Mouse (Mus musculus): ENCODE measurements around the gene Ip6k3. TPM values are rescaled to one million over a fixed set of nuclear protein-coding genes. Genes with fewer than 3 reads are reported as not detected.
A peak's percentile ranks its signal among the peaks of the same experiment; 100 is the strongest.

The Ip6k3 gene
- total RNA-seq, 2 experiments from 2014 or later: 0.60 to 0.70 TPM

DNA sequence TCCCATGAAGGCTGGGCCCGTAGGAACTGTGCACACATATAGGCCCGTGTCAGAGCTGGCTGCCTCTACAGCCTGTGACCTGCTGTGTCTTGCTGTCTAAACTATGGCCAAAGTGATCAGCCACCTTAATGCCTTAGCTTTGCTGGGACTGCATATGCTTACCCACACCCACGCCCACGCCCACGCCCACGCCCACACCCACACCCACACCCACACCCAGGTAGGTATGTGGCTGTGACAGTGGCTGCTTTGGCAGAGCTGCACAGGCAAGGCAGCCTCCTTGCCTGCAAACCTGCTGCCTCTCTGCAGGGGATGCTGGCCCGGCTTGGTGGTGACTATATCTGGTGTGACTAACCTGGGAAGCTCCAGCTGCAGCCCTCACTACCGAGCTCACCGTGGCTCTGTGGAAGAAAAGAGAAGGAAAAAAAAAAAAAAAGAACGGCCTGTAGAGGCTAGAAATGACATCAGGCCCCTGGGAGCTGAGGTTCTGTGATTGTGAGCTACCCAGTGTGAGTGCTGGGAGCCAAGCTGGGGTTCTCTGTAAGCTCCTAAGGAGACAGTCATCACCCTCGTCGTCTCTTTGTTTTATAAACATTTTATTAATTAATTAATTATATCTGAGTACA is 16.2 kb upstream of the Ip6k3 start:
- no peak for DNase-seq (ENCODE audit: low spot score in 2 of 2)

DNA sequence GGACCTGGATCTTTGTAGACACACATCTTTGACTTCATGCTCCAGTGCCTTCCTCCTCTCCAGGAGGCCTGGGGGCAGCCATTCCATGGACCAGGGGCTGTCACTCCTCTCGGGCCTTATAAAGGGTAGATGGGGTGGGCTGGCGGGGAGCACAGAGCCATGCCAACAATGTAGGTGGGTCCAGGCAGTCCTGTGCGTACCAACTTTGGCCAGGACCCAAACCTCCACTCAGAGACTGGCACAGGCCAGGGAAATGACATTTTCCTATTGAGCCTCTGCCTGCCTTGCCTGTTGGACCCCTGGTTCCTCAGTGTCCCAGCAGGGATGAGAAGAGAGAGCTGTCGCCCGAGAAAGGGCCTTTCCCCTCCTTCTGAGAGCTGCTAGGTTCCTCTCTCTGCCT is 14.8 kb upstream of the Ip6k3 start:
- DNase-seq (ENCODE audit: low spot score in 2 of 2): no peak

DNA sequence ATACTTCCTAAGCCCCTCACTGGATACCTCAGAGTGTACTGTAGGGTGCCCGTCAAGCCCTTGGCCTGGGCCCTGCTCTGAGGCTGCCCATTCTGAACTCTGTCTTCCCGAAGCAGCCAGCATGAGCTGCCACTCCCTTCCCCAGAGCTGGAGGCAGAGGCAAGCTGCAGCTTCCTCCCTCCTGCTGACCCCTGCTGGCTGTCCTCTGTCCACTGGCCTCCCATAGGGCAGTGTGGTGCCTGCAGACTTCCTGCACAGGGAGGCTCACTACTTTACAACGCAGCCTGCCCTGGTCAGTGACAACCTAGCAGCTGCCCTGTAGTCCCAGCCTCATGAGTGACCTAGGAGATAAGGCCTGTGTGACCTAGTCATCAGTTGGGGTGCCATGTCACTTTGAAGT is 14.1 kb upstream of the Ip6k3 start:
- no peak for DNase-seq (ENCODE audit: low spot score in 2 of 2)

DNA sequence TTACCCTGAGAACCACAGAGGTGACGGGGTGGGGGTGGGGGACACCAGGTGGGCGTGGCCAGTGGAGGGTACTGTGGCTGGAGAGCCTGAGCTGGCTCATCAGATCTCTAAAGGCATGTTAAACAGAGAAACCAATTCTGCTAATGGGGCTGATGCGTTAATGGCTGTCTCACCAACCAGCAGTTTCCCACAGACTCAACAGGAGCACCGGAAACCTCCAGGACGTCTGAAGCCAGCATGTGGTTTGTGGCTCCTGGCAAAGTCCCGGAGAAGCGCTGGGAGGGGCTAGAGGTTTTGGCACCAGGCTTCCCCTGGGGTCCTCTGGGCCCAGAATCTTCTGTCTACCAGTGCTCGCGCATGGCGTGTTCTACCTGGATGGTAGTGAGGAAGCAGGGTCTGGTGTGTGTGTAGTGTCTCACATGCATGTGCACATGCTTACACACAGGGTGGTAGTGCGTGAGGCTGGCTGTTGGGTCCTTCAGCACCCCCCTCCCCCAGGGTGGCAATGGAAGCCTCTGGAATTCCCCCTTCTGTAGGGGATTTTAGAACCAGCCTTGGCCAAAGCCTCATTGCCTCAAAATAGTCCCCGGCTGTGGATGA is 12.2 kb upstream of the Ip6k3 start:
- DNase-seq (ENCODE audit: low spot score in 2 of 2): no peak

DNA sequence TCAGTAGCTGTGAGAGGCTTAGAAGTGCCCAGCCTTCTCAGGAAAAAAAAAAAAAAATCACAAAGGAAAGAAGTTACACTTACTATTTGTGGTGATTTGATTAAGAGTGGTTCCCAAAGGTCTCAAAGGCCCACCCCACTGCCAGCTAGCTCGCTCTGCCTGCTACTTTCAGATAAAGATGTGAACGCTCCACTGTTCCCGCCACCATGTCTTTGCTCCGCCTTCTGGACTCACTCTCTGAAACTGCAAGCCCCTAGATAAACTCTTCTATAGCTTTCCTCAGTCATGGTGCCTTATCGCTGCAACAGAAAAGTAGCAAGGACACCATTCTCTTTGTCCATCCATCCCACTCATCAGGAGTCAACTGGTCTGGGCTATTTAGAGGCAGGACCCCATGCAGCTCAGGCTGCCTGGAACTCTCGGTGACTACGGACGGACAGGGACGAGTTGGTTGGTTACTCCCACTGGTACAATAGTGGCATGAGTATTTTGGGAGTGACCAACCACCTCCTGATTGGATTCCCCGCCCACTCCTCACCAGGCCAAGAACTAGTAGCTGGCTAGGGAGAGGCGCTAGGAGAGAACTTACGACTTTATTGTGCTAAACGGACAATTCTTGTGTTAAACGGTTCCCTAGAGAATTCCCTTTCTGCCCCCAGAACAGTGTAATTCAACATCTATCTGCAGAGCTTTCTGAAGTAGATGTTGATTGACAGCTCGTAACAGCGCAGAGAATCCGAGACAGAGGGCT is 11.0 kb upstream of the Ip6k3 start:
- no peak for DNase-seq (ENCODE audit: low spot score in 2 of 2)

DNA sequence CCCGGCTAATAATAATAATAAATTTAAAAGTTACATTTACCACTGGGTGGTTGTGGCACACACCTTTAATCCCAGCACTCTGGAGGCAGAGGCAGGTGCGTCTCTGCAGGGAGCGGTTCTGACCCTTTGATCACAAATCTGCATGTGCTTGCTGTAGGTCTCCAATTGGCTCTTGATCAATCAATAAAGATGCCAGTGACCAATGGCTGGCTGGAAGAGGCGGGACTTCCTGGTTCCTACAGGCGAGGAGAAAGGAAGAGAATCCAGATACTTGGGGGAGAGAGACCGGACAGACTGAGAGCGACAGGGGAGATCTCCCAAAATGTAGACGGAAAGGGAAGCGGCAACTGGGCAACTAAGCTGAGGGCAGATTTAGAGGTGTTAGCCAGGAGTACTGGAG is 10.4 kb upstream of the Ip6k3 start:
- DNase-seq (ENCODE audit: low spot score in 2 of 2): no peak

DNA sequence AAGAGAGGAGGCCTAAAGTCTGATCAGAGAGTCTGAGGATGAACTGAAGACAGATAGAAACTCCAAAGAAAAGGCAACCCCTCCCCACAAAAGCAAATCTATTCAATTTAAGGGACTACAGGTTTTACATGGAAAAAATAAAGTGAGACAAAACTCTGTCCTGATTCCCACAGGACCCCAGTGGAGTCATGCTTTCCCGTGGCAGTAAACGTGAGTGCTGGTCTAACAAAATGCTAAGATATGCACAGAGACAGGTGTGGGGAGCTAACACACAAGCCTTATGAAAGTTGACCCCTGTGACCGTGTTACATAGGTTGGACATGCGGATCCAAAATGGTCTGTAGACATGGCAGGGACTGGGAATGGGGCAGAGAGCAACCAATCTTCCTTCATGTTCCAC is 9.2 kb upstream of the Ip6k3 start:
- no peak for DNase-seq (ENCODE audit: low spot score in 2 of 2)

DNA sequence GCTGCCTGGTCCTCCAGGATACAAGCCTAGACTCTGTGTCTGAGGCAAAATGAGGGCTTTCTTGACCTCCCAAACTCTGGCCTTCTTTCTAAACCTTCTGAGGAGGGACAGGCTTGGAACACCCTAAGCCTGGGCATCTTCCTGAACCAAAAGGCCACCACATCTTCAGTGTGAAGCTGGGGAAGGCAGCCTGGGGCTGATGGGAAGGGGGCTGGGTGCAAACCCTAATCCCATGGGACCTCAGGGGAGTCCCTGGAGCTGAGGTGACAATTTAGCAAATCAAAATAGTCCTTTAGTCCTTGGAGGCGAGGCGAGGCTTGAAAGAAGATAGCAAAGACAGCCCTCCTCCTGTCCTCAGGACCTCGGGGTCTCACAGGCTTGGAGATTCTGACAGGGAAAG is 8.7 kb upstream of the Ip6k3 start:
- no peak for DNase-seq (ENCODE audit: low spot score in 2 of 2)

DNA sequence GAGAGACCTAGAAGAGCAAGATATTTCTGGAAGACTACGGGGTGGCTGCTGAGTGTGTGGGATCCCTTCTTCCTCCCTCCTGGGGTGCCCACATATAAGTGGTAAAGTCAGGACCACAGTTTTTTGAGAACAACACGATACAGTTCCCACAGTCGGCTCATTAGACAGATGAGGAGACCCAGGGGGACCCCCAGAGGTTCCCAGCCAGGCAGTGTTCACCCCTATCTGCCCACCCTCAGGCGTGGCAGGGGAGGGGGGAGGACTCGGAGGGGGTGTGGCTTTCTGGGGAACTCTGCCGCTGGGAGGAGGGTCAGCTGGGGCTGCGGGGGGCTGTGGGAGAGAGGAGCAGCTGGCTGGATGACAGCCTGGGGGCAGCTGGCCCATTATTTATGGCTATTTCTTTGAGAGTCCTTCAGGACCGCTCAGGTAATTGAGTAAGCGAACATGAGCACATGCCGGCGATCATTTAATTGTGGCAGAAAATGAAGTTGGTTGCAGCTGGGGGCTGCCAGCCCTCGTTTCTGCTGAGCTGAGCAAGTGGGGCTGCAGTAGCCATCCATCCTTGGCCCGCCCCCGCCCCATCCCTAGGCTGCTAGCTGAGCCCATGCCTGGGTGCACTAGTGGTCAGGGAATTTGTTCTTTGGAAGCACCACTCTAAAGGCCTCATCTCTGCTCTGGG is 7.7 kb upstream of the Ip6k3 start:
- DNase-seq (ENCODE audit: low spot score in 2 of 2): no peak

DNA sequence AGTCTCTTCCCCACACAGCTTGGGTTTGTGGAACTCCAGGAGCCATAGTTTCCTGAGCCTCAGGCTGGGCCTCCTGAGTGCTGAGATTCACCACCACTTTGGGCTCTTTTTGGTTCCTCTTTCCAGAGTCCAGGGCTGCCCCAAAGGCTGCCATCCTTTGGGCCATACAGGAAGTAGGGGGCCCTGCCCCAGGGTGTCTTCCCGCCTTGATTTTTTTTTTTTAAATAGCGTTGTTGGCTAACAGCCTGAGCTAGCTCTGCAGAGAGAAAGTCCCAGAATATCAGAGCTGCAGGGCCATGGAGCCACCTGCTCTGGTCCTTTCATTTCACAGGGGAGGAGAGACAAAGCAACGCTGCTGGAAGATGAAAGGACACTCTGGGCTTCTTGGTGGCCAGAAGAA is 6.1 kb upstream of the Ip6k3 start:
- no peak for DNase-seq (ENCODE audit: low spot score in 2 of 2)

DNA sequence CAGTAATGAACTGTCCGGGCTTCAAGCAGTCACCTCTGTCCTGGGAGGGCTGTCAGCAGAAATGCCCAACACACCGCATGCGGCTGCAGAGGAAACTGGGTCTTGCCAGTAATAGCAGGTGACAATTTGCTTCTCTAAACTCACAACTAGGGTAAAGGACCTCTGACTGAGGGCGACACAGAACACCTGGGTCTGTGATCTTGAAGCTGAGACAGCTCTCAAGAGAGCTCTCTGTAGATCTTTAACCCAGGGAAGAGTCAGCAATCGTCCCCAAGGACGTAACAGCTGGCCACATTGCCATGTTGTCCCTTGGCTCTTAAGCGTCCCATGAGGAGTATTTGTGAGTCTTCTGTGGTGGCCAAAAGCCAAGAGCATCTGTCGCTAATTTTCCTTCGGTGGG is 4.9 kb upstream of the Ip6k3 start:
- DNase-seq (ENCODE audit: low spot score in 2 of 2): no peak

DNA sequence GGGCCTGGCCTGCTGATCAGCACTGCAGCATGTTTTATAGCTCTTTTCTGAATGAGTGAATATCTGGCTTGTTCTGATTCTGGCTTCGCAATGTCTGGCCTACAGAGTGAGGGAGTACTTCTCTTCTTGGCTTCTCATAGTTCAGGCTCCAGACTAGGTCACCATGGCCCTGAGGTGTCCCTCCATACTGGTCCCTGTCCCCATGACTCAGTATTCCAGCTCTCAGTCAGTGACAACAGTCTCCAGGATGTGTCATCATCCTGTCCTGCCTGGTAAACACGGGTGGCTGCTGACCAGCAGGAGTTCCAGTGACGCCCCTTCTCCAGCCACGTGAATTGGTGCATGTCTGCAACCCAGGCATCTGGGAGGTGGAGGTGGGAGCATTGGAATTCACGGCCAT is 3.5 kb upstream of the Ip6k3 start:
- DNase-seq (ENCODE audit: low spot score in 2 of 2): no peak

DNA sequence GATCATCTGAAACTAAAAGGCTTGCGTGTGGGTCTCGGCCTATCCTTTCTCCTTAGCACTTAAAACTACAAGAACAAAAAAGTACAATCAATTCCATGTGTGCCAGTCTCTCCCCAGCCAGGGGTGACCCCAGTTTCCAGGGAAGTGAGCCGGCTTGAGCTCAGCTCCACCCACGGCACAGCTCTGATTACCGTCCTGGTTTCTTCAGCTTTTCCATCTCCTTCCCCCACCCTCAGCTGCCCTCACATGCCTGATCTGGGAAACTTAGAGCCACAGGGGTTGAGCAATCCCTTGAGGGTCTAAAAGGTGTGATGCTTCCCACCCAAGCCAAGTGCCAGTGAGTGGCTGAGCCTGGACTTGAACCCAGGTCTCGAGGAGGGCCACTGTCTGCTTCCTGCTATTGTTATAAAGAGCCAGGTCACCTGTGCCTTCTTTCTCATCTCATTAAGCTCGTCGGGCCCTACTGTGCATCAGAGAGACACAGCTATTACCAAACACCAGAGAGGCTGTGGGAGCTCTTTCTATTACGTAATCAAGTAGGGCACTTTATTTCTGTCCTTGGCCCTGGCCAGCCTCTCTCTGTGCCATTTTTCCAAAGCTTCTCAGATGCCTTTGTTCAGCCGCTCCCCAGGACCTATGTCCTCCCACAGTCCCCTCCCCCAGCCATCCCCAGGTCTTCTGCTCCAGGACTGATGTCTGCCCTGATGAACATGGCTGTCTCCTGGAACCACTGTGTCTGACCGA is 2.5 kb upstream of the Ip6k3 start:
- DNase-seq (ENCODE audit: low spot score in 2 of 2): no peak

DNA sequence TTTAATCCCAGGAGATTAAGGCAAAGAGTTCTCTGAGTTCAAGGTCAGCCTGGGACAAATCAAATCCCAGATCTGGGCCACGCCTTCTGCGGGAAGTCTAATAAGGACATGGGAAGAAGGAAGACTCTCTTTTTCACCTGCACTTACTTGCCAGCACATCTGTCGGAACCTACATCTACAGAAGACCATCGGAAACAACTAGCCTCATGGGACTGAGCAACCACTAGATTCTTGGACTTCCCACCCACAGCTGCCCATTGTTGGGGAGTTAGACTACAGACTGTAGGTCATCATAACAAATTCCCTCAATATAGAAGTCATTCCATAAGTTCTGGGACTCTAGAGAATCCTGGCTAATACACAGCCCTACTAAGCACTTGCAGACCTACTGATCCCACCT is 974 bp upstream of the Ip6k3 start:
- DNase-seq (ENCODE audit: low spot score in 2 of 2): no peak

DNA sequence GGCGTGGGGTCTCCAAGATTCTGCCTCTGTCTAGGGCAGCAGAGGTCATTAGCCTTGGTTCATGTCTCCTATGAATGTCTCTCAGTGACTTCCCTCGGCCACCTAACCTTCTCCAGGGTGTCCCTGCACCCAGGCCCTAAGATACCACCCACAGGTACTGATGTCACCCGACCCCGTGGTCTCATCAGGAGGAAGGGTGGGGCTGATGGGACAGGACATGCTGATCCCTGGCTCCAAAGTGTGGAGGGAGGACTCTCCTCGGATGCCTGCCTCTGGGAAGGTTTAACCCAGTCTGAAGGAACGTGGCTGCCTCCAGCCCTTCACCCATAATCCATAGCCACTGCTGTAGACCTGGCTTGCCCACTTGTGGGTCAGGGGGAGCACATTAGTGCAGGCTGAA is 694 bp downstream of the Ip6k3 start:
- DNase-seq (ENCODE audit: low spot score in 2 of 2): no peak

DNA sequence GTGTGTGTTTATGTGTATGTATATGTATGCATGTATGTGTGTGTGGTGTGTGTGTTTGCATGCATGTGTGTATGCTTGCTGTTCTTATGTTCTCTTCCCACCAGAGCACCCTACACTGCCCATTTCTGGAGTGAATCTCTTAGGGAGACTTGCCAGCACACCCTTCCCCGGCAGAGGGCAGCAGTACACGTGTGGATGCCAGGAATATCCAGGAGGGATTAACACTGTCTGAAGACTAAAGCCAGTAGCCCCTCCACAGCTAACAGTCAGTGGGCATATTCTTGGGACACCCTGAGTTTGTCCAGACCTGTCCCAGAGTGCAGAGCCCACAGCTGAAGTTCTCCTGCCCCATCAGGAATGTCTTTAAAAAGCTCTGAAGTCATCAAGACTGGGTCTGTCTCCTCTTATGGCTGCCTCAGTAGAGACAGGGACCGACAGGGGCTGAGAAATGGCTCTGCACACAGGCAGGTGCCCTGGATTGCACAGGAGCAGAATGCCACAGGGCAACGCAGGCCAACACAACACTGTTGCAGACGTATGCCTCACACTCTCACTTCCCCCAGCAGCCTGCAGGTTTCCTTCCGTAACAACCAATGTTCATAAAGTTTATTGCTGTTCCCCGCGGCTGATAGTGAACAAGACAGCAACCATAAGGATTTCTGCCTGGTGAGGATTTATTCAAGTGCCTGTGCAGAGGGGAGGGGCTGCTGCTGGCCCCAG is 2.4 kb downstream of the Ip6k3 start:
- DNase-seq (ENCODE audit: low spot score in 2 of 2): peak; percentile 64 to 71

DNA sequence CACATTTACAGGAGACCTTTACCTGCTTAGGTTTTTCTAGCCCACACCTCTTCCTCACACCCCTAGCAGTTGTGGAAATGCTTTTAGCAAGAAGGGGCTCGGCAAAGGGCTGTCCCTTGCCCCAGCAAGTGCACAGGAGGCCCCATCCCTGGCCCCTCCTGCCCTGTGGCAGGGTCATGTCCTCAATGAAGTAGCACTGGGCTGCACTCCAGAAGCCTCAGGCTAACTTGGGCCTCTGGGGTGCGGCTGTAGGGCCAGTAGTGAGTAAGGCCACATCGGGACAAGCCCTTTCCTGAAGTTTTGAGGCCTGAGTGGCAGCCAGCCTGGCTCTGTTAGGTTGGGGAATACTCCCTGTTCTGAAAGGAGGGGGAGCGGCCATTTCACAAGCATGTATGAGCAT is 6.7 kb downstream of the Ip6k3 start:
- DNase-seq (ENCODE audit: low spot score in 2 of 2): no peak

DNA sequence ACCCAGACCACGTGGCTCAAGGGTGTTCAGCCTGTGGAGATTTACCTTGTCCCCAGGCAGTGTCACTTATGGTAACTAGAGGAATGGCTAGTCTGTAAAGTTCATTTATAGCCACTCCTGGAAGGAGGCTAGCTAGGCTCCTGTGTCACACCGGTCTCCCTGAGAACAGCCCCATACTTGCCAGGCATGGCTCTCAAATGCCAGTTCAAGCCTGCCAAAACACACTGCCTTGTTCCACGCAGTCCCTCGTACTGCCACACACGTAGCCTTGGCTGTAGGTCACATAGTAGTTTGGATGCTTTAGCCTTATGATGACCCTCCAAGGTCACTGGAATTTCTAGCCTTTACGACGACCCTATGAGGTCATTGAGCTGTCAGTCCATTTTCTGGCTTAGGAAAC is 8.4 kb downstream of the Ip6k3 start:
- no peak for DNase-seq (ENCODE audit: low spot score in 2 of 2)

DNA sequence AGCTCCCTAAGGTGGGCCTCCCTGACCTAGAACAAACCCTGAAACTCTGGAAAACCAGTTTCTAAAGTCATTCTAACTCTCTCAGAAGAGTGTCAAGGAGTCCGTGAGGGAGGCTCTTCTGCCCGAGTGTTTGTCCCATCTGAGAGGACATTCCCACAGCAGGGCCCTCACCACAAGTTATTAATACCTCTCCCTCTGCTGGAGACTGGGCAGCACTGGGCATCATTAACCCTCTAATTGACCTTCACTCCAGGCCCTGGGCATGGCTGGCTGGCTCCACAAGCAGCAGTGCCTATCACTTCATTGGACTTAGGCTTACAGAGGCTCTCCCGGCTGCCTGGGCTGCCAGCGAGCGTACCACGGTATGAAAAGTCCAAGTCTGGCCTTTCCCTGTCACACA is 9.2 kb downstream of the Ip6k3 start:
- DNase-seq (ENCODE audit: low spot score in 2 of 2): no peak

DNA sequence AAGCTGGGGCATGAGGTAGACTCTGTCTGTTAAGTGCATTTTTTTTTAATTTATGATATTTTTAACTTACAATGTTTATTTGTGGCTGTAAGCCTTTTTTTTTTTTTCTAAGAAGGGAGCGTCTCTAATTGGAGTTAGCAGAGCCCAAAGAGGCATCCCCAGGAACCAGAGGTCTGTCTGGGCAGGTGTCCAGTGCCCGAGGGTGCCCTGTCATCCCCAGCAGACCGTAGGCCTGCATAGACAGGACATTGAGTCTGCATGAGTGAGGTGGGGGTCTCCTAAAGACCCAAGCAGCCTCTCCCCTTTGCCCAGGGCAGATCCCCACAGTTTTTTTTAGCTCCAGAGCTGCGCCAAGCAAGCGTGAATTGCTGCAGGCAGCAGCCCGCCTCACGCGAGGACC is 11.8 kb downstream of the Ip6k3 start:
- DNase-seq (ENCODE audit: low spot score in 2 of 2): no peak

DNA sequence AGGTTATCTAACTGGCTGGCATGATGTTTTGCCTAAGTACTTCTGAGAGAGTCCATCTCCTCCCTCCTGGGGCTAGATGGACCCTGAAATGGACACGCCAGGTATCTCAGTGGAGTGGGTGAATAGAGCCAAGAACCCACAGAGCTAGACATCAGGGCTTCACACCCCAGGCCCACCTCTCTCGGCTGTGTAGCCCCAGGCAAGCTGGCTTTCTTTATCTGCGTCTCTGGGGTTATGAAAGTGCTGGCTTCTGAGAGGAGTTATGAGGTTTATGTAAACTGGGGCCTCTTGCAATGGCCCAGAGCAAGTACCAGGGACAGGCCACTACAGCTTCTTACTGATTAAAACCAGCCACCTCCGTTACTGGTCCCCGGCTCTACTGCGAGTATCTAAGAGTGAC is 12.7 kb downstream of the Ip6k3 start:
- DNase-seq (ENCODE audit: low spot score in 2 of 2): no peak
